Mouse (Mus musculus) embryonic fibroblast, embryonic 13.5 days (primary cell): ENCODE results near the gene Slc39a11. TPM values are rescaled to one million over a fixed set of nuclear protein-coding genes. Genes with fewer than 3 reads are reported as not detected.

ENCODE experiments used
- H3K27ac ChIP-seq: 2 replicates; pipeline ENCODE4 v1.5.1; 2012; ENCODE audit warnings: low read length, control low read depth, inconsistent platforms; ENCODE audit not compliant: insufficient read depth
- H3K4me1 ChIP-seq: 2 replicates; pipeline ENCODE4 v1.6.1; 2011; ENCODE audit warnings: low read length; ENCODE audit not compliant: control insufficient read depth, insufficient read depth
- H3K4me3 ChIP-seq: 2 replicates; pipeline ENCODE4 v1.5.1; 2011; ENCODE audit warnings: mild to moderate bottlenecking, control low read depth, low read length; ENCODE audit not compliant: insufficient read depth
- CTCF ChIP-seq: IDR thresholded peaks from 2 replicates; pipeline ENCODE4 v1.5.1; 2011; ENCODE audit warnings: mild to moderate bottlenecking, control low read depth, low read length, moderate library complexity, borderline replicate concordance; ENCODE audit not compliant: insufficient read depth
- POLR2A ChIP-seq: IDR thresholded peaks from 2 replicates; pipeline ENCODE4 v1.6.1; 2011; ENCODE audit warnings: low read depth, mild to moderate bottlenecking, control low read depth, low read length, moderate library complexity
- polyA plus RNA-seq: library from polyadenylated mRNA; stranded (reverse); fragments of >200 nt; gene quantifications from 2 replicates; pipeline ENCODE4 v1.2.4, GENCODE M21; 2011; ENCODE audit warnings: low read depth; ENCODE audit not compliant: missing spikeins, insufficient read length

Gene Slc39a11
- polyA plus RNA-seq, 1 experiment, result 21.4 TPM

GRCm38 (mm10) chr11:113201470-113201997, 448.3 kb downstream of the Slc39a11 start:
- TF ChIP-seq CTCF, result no peak
- TF ChIP-seq POLR2A, result peak; percentile 100
- peak overlapping the region; percentile 48 for H3K4me3 ChIP-seq
- peaks cover 4% of the 10 kb centered on the region; the same call in 1 of the 2 replicates for H3K4me1 ChIP-seq
- no peak overlapping the region for H3K27ac ChIP-seq

GRCm38 (mm10) chr11:113200901-113201300, 449.0 kb downstream of the Slc39a11 start:
- peaks cover 4% of the 10 kb centered on the region; the same call in 1 of the 2 replicates for H3K4me1 ChIP-seq
- no peak for TF ChIP-seq POLR2A
- no peak for TF ChIP-seq CTCF
- H3K27ac ChIP-seq, result no peak overlapping the region
- H3K4me3 ChIP-seq, result peak overlapping the region; percentile 48

- no peak overlapping the region for H3K4me3 ChIP-seq
These were observed 451.3 kb downstream of the Slc39a11 start for GRCm38 (mm10) chr11:113198586-113198985.

GRCm38 (mm10) chr11:113197624-113198023, 452.3 kb downstream of the Slc39a11 start:
- H3K27ac ChIP-seq, result no peak overlapping the region
- TF ChIP-seq POLR2A (no peak), CTCF (no peak)
- H3K4me3 ChIP-seq, result no peak overlapping the region
- H3K4me1 ChIP-seq, result peaks cover 4% of the 10 kb centered on the region; the same call in 1 of the 2 replicates

More at GRCm38 (mm10) chr11:113198586-113198985, 451.3 kb downstream of the Slc39a11 start:
- H3K4me1 ChIP-seq, result peaks cover 4% of the 10 kb centered on the region; the same call in 1 of the 2 replicates
- H3K27ac ChIP-seq, result no peak overlapping the region
- no peak for TF ChIP-seq POLR2A
- no peak for TF ChIP-seq CTCF

- Histone ChIP-seq H3K4me3 (no peak overlapping the region), H3K27ac (no peak overlapping the region), H3K4me1 (peaks cover 4% of the 10 kb centered on the region; the same call in 1 of the 2 replicates)
- TF ChIP-seq CTCF (no peak), POLR2A (no peak)
These were observed 453.5 kb downstream of the Slc39a11 start for GRCm38 (mm10) chr11:113196234-113197007.

Other genes starting within 250 kb of the Slc39a11 start
- 0.23 and 0.86 TPM in 2 replicates for gene Sstr2, start 30.7 kb downstream of the Slc39a11 start, polyA plus RNA-seq
- 38.1 and 41.1 TPM in 2 replicates for gene Cog1, start 910 bp downstream of the Slc39a11 start, polyA plus RNA-seq
- gene Fam104a, start 34.1 kb upstream of the Slc39a11 start, polyA plus RNA-seq, result 26.0 and 28.2 TPM in 2 replicates
- gene D11Wsu47e, start 34.3 kb upstream of the Slc39a11 start, polyA plus RNA-seq, result 14.0 and 14.9 TPM in 2 replicates
- not detected in 2 replicates for gene Cpsf4l, start 59.9 kb upstream of the Slc39a11 start, polyA plus RNA-seq
- 21.3 and 24.1 TPM in 2 replicates for gene Cdc42ep4, start 101.8 kb upstream of the Slc39a11 start, polyA plus RNA-seq